Mouse (Mus musculus) bone marrow macrophage, adult 2 months (primary cell): ENCODE measurements around the gene Scyl1. TPM values are rescaled to one million over a fixed set of nuclear protein-coding genes. Genes with fewer than 3 reads are reported as not detected.

ENCODE experiments used
- H3K27ac ChIP-seq: 2 replicates; pipeline ENCODE4 v1.5.1; 2012; ENCODE audit warnings: low read depth, low read length; ENCODE audit not compliant: insufficient read depth
- H3K4me1 ChIP-seq: 2 replicates; pipeline ENCODE4 v1.6.1; 2012; ENCODE audit warnings: low read length; ENCODE audit not compliant: control insufficient read depth, insufficient read depth
- H3K4me3 ChIP-seq: 2 replicates; pipeline ENCODE4 v1.5.1; 2012; ENCODE audit warnings: mild to moderate bottlenecking, low read length, moderate library complexity; ENCODE audit not compliant: insufficient read depth
- CTCF ChIP-seq: IDR thresholded peaks from 2 replicates; pipeline ENCODE4 v1.5.1; 2012; ENCODE audit warnings: low read depth, mild to moderate bottlenecking, low read length, moderate library complexity
- POLR2A ChIP-seq: IDR thresholded peaks from 2 replicates; pipeline ENCODE4 v1.6.1; 2012; ENCODE audit warnings: mild to moderate bottlenecking, low read depth, low read length, borderline replicate concordance
- polyA plus RNA-seq: library from polyadenylated mRNA; stranded (reverse); fragments of >200 nt; gene quantifications from 2 replicates; pipeline ENCODE4 v1.2.4, GENCODE M21; 2012; ENCODE audit not compliant: missing spikeins, insufficient read depth, insufficient read length

The Scyl1 gene
- polyA plus RNA-seq, 1 experiment = 48.3 TPM

DNA sequence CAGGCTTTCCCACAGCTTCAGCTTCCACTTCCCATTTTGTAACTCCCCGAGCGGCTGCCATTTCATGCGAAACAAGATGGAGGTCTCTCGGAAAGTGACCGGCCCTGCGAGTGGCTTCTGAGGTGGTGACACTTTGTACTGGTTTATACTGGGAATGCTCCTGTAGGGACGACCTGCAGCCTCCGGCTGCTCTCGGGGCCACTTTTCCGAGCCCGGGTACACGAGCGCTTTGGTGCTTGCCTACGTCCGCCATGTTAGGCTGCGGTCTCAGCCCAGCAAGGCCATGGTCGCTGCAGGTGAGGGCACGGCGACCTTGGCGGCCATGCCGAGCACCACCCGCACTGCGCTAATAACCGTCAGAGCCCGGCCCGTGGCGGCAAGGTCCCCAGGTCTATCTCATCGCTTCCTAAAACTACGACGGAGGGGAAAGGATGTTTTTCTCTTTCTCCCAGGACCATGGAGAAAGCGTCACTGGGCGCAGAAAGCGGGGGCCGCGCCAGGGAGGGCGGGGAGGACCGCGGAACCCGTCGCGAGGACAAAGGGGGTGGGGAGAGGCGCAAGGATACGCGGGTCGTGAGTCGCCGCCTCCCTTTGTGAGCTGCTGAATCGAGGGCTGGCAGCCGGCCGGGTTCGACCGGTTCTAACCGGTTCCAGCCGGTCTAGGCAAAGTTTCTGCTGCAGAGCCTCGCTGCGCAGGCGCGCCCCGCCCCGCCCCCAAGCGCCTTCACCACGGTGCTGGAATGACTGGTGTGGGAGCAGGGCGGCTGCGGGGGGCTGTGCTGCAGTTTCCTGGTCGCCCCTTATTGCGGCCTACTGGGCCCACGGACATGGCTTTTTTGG, 32.0 kb upstream of the Scyl1 start:
- peak; percentile 19; the same call in 1 of the 2 replicates for TF ChIP-seq POLR2A
- no peak for TF ChIP-seq CTCF
- peaks cover 38% of the 10 kb centered on the region for H3K4me1 ChIP-seq
- H3K27ac ChIP-seq = peak overlapping the region; percentile 98

DNA sequence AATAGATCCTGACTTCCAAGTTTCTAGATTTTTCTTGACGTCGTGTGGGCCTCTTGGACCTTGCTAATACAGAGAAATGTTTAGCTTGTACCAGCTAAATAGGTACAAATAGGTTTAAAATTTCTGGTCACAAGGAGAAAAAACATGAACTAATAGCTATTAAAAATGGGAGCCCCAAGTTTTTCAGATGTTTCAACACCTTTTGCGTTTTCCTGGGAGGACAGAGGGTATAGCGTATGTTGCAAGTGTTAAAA, 31.5 kb upstream of the Scyl1 start:
- peak overlapping the region; percentile 98 for H3K27ac ChIP-seq
- TF ChIP-seq POLR2A (no peak), CTCF (no peak)
- H3K4me1 ChIP-seq = peaks cover 33% of the 10 kb centered on the region
- peak overlapping the region; percentile 75 for H3K4me3 ChIP-seq

More for the DNA sequence above, 32.0 kb upstream of the Scyl1 start:
- peak overlapping the region; percentile 75 for H3K4me3 ChIP-seq

DNA sequence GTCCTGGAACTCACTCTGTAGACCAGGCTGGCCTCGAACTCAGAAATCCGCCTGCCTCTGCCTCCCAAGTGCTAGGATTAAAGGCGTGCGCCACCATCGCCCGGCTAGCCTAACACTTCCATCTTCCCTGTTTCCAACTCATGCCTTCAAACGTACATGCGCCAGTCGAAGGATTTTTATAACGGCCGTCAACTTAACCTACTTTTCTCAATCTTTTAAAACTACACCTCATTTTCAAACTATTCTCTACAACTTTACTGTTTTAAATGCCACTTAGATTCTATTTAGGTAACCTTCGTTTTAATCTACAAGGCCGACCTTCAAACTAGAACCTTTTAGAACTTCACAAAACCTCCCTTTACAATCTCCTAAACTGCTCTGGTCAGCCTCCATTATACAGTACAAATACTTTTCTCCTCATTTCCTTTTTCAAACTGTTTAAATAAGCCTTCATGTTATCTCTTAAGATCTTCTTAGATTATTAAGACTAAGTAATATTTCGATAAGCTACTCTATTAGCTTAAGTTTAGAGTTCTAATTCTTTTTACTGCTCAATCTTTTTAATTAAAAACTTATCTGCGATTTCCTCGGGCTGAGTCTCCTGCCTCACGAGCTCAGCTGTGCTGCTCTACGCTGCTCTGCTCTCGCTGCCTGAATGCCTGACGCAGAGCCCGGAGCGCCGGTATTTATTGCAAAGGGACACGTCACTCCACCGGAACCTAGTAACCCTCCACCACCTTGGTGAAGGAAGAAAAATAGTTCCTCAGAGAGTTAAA, 31.0 kb upstream of the Scyl1 start:
- H3K27ac ChIP-seq = peak overlapping the region; percentile 98
- H3K4me3 ChIP-seq = peak overlapping the region; percentile 71
- peak; percentile 100 for TF ChIP-seq POLR2A
- no peak for TF ChIP-seq CTCF
- peaks cover 30% of the 10 kb centered on the region for H3K4me1 ChIP-seq

DNA sequence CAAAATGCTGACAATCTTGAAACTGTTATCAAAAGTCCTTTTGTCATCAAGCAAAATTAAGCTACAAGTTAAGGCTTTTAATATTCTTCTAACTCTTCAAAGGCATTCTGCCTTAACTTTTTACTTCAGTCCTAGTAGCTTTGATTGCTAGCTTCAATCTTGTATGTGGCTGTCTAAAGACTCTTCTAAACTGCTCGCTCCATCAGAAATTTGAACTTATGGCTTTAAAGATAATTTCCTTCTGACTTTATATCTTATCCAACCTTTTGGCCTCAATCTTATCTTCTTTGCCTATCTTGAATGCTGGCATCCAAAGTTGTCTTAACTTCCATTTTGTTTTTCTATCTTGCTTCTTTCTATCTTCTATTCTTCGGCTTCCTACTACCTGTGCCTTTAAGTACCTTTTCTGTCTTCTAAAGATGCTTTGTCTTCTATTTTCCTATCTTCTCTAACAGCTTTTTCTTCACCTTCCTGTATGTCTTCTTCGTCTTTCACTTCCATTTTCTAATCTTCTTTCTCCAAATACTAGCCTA, 30.3 kb upstream of the Scyl1 start:
- TF ChIP-seq POLR2A (no peak), CTCF (no peak)
- peak overlapping the region; percentile 71 for H3K4me3 ChIP-seq
- H3K4me1 ChIP-seq = peaks cover 26% of the 10 kb centered on the region
- H3K27ac ChIP-seq = peak overlapping the region; percentile 98

DNA sequence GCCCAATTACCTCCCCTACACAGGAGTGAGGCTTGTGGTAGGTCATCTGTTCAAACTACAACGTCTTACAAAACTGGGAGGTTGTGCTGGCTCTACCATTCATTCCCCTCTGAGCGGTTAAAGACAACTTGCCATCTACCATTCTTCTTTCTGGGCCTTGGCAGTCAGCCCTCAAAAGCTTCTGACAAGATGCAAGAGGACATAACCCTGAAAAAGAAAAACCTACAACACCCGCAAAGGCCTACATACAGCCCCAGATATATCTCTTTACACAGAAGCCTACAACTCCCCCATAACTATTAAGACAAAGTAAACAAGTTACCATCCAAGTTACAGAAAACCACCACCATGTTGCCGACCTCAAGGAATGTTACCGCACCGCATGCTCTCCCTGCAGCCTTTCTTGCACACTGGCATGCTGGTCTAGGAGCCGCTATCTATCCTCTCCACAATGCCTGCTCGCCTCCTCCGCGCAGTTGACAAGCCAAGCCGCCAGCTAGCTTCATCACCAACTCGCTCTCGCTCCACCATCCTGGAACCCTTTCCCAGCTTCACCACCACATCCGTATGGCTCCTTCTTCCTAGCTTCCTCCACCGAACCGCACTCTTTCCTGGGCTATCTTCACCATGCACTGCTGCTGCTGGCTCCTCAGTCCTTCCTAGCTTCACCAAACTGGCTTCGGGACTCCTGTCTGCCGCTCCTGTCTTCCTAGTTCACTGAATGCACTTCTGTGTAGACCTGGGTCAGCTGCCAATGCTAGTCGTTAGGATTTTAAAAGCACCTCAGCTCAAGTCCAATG, 29.6 kb upstream of the Scyl1 start:
- H3K4me1 ChIP-seq = peaks cover 20% of the 10 kb centered on the region
- TF ChIP-seq POLR2A (peak; percentile 23; the same call in 1 of the 2 replicates), CTCF (0 out of 2 replicates have a peak, but pooled peaks have one; percentile 23)

DNA sequence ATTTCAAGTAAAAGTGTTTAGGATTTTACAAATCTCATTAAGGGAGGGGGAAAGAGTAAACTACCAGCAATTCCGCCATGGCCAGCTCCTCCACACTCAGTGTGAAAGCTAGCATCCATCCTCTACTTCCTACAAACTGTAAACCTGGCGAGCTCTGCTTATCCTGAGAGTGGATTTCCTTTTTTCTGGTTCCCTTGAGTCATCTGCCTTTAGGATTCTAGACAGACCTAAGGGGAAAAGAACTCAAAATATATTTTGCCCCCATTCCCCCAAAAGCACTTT, 29.1 kb upstream of the Scyl1 start:
- H3K4me1 ChIP-seq = peaks cover 14% of the 10 kb centered on the region
- H3K4me3 ChIP-seq = peak overlapping the region; percentile 61
- H3K27ac ChIP-seq = peak overlapping the region; percentile 98
- no peak for TF ChIP-seq CTCF
- no peak for TF ChIP-seq POLR2A

More for the DNA sequence above, 29.6 kb upstream of the Scyl1 start:
- Histone ChIP-seq H3K27ac (peak overlapping the region; percentile 98), H3K4me3 (peak overlapping the region; percentile 61)

DNA sequence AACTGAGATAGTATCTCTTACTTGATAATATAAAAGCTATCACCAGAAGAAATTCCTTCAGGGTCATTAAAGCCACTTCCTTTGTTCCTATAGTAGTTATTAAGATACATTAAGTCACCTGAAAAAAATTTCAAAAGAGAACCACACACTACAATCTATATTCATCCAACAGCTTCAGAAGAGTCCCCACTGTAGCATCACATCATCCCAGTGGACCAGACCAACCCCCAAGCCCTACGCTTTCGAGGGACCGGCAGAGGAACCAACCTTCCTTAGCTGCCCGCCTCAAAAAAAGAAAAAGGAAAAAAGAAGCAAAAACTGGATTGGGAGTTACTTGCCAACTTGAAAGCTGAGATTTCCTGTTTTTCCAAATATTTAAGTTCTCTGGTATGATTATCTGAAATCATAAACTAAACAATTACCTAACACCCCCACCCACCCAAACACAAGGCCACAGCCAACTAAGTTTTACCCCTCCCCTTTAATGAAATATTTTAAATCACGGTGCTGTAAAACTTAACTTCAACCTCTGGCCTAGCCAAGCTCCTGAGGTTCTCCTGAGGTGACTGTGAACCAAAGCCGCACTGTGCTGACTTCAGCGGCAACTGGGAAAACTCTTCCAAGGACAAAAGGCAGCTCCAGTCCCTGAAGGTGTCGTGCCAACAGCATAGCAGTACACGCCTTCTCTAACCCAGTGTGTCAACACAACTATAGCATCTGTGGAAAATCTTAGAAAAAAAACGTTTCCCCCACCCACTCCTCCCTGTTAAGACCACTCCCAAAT, 28.5 kb upstream of the Scyl1 start:
- Histone ChIP-seq H3K4me1 (peaks cover 9% of the 10 kb centered on the region), H3K4me3 (peak overlapping the region; percentile 61), H3K27ac (peak overlapping the region; percentile 98)
- TF ChIP-seq CTCF = no peak
- no peak for TF ChIP-seq POLR2A

DNA sequence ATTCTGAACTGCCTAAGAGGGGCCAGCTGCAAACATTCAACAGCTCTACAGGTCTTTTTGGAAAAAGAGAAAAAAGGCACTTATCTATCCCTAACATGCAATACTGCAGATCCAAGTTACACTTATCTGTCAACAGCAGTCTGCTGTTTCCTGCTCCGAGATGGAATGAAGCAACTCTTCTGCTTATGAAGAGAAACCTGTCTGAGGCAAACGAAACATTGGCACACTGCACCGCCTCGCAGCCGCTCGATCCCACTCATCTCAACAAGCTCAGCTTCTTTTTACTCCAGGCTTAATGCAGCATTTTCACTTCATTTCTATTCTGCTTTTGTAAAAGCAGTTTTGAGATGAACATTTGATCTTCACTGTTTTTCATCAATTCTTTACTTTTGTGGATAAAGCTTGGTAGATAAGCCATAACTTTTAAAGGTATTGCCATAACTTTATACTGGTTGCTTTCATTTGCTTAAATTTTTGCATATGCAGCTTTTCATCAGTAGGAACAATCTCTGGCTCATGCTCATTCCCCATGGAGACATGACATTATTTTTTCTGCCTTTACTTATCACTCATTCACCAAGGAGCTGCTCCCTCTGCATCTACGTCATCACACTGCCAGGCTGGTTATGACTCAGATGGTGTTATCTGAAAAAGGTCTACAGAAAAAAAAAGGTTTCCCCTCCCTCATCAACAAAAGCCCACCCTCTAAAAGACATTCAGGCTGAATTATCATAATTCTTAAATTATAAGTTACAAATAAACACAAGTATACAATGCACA, 27.7 kb upstream of the Scyl1 start:
- H3K4me3 ChIP-seq = peak overlapping the region; percentile 71
- H3K27ac ChIP-seq = peak overlapping the region; percentile 37
- TF ChIP-seq POLR2A = no peak
- TF ChIP-seq CTCF = no peak
- H3K4me1 ChIP-seq = peaks cover under 1% of the 10 kb centered on the region; the same call in 1 of the 2 replicates
